Mouse (Mus musculus): Measurements from ENCODE around the gene Hipk3.

The Hipk3 gene

GRCm38 (mm10) chr2:104412496-104412895, 81.8 kb downstream of the Hipk3 start:
- no peak for DNase-seq (ENCODE audit: low spot score)

- DNase-seq (ENCODE audit: low spot score) = no peak
These were observed 82.4 kb downstream of the Hipk3 start for GRCm38 (mm10) chr2:104411806-104412205.

- DNase-seq (ENCODE audit: low spot score) = no peak
These were observed 83.2 kb downstream of the Hipk3 start, which contains the start of gene D430041D05Rik for GRCm38 (mm10) chr2:104410963-104411545. D430041D05Rik (minus strand) TSS chr2:104411013.

- no peak for DNase-seq (ENCODE audit: low spot score)
These were observed 84.1 kb downstream of the Hipk3 start for GRCm38 (mm10) chr2:104409851-104410821.

- no peak for DNase-seq (ENCODE audit: low spot score)
These were observed 85.9 kb downstream of the Hipk3 start for GRCm38 (mm10) chr2:104408351-104408750.

- no peak for DNase-seq (ENCODE audit: low spot score)
These were observed 86.3 kb downstream of the Hipk3 start for GRCm38 (mm10) chr2:104407913-104408312.

GRCm38 (mm10) chr2:104404036-104404435, 90.2 kb downstream of the Hipk3 start:
- no peak for DNase-seq (ENCODE audit: low spot score)

- DNase-seq (ENCODE audit: low spot score) = no peak
These were observed 95.5 kb downstream of the Hipk3 start for GRCm38 (mm10) chr2:104398651-104399290.

GRCm38 (mm10) chr2:104395961-104396360, 98.3 kb downstream of the Hipk3 start:
- DNase-seq (ENCODE audit: low spot score) = no peak

- DNase-seq (ENCODE audit: low spot score) = no peak
These were observed 99.5 kb downstream of the Hipk3 start for GRCm38 (mm10) chr2:104394769-104395168.

GRCm38 (mm10) chr2:104392700-104393312, 101.4 kb downstream of the Hipk3 start:
- DNase-seq (ENCODE audit: low spot score) = no peak

GRCm38 (mm10) chr2:104389231-104389630, 105.0 kb downstream of the Hipk3 start:
- no peak for DNase-seq (ENCODE audit: low spot score)

GRCm38 (mm10) chr2:104385941-104386340, 108.3 kb downstream of the Hipk3 start:
- DNase-seq (ENCODE audit: low spot score) = no peak

GRCm38 (mm10) chr2:104383589-104383988, 110.7 kb downstream of the Hipk3 start:
- no peak for DNase-seq (ENCODE audit: low spot score)

GRCm38 (mm10) chr2:104382813-104383212, 111.4 kb downstream of the Hipk3 start:
- no peak for DNase-seq (ENCODE audit: low spot score)

GRCm38 (mm10) chr2:104379304-104379703, 114.9 kb downstream of the Hipk3 start:
- no peak for DNase-seq (ENCODE audit: low spot score)

GRCm38 (mm10) chr2:104378791-104379190, 115.5 kb downstream of the Hipk3 start:
- DNase-seq (ENCODE audit: low spot score) = no peak

GRCm38 (mm10) chr2:104377990-104378389, 116.3 kb downstream of the Hipk3 start:
- DNase-seq (ENCODE audit: low spot score) = no peak
